Mouse (Mus musculus): ENCODE measurements around the gene Lysmd2.

DNA sequence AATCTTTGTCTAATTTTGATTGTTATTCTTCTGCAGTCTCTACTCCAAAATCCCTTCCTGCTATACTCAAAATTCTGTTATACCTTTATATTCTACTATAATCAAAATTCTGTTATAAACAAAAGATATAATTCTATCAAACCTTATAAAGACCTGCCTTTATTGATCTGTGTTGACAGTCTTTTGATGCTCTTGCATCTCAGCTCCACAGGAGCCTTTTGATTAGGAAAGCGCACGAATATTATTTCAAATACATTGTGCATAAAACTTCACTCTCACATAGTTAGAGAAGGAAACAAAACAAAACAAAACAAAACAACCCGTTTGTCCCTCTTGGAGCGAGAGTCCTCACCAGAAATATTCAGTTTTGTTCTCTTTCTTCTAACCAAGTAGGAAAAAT, 58.8 kb downstream of the Lysmd2 start:
- TF ChIP-seq E2F4 (IDR thresholded peaks at IDR 0.05; ENCODE audit: borderline replicate concordance, low read depth, low read length) (no peak), JUND (IDR thresholded peaks at IDR 0.05; ENCODE audit: low read depth, low read length) (no peak), POLR2A (IDR thresholded peaks at IDR 0.05; ENCODE audit: control insufficient read depth in 1 of 2, insufficient read depth in 1 of 2, low read depth in 1 of 2, low read length in 2 of 2, poor library complexity in 1 of 2) (no peak), UBTF (IDR thresholded peaks at IDR 0.05; ENCODE audit: borderline replicate concordance, insufficient read depth, low read depth, low read length) (no peak), CHD2 (IDR thresholded peaks at IDR 0.05; ENCODE audit: low read length) (no peak), EP300 (IDR thresholded peaks at IDR 0.05; ENCODE audit: low read depth in 1 of 2, low read length in 2 of 2) (no peak), HCFC1 (IDR thresholded peaks at IDR 0.05; ENCODE audit: low read depth, low read length) (no peak), MAFK (IDR thresholded peaks at IDR 0.05; ENCODE audit: borderline replicate concordance, low read depth, low read length) (no peak), CTCF (IDR thresholded peaks at IDR 0.05 in 2 of 3, conservative IDR thresholded peaks at IDR 0.05 in 1 of 3; ENCODE audit: control insufficient read depth in 1 of 3, insufficient read depth in 1 of 3, low read depth in 2 of 3, low read length in 3 of 3, poor library complexity in 1 of 3, severe bottlenecking in 1 of 3) (no peak)

All from MEL (cell line).